Mouse (Mus musculus): ENCODE measurements at regions not wholly inside any gene's neighbourhood (a gene's known extent, or its start where the extent isn't known, plus 50 kb on each side); places are given as distances from the start of the nearest gene placed in this dataset.

DNA sequence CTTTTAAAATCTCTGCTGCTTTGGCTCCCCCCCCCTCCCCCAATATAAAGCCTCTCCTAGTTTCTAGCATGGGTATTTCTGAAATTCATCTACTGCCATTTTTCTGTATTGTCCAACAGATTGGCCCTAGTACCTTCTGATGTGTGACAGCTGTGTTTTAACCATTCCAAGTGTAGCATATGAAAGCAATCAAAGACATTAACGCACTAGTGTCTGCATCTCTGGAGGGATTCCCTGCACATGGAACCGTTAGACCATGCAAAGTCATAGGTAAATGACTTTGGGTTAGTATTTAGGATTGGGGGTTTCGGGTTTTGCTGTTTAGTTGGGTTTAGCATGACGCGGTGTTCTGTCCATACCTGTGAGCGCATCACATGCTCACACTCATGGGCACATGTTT, 57.3 kb upstream of the Smarca2 start:
- H3K36me3 ChIP-seq: no peaks in the 10 kb centered on the region
- no peaks in the 10 kb centered on the region for H3K9me3 ChIP-seq
- ATAC-seq (ENCODE audit: low read depth): no peak
- peaks cover 44% of the 10 kb centered on the region for H3K4me1 ChIP-seq (replicated peaks)
- no peak overlapping the region for H3K27ac ChIP-seq (replicated peaks)
- 80% methylated on average over 6 of the region's 6 CpGs for WGBS
- no peak overlapping the region for H3K4me3 ChIP-seq
- no peak overlapping the region for H3K4me2 ChIP-seq
- no peaks in the 10 kb centered on the region; the same call in 1 of the 2 replicates for H3K27me3 ChIP-seq
- no peak overlapping the region for H3K9ac ChIP-seq

GRCm38 (mm10) chr19:26548562-26549270, 56.1 kb upstream of the Smarca2 start:
- Histone ChIP-seq H3K9ac (no peak overlapping the region), H3K27ac (replicated peaks) (no peak overlapping the region), H3K27me3 (no peaks in the 10 kb centered on the region; the same call in 1 of the 2 replicates), H3K4me2 (no peak overlapping the region), H3K4me3 (no peak overlapping the region), H3K36me3 (no peaks in the 10 kb centered on the region), H3K9me3 (no peaks in the 10 kb centered on the region), H3K4me1 (replicated peaks) (peaks cover 44% of the 10 kb centered on the region)
- WGBS: 61% methylated on average over 14 of the region's 14 CpGs
- ATAC-seq (ENCODE audit: low read depth): peak; percentile 63

DNA sequence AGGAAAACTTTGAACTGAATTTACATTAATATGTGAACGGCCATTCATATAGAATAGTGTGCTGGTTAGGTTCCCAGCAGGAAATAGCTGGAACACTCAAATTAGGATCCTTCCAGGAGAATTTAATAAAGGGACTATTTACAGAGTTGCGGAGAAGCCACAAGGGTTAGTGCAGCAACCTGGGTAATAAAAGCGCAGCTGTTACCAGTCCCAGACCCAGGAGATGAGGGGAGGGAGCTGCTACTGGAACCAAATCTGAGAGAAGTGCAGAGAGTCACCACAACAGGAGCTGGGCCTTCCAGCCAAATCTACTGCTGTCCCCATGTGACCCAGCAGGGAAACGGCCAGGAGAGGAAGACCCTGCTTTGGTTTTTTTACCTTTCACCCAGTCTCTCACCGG, 54.6 kb upstream of the Smarca2 start:
- no peak for ATAC-seq (ENCODE audit: low read depth)
- Histone ChIP-seq H3K4me3 (no peak overlapping the region), H3K9me3 (no peaks in the 10 kb centered on the region), H3K27ac (replicated peaks) (no peak overlapping the region), H3K4me1 (replicated peaks) (peaks cover 43% of the 10 kb centered on the region), H3K36me3 (no peaks in the 10 kb centered on the region), H3K9ac (no peak overlapping the region), H3K27me3 (no peaks in the 10 kb centered on the region; the same call in 1 of the 2 replicates), H3K4me2 (no peak overlapping the region)
- WGBS: 24% methylated on average over 5 of the region's 5 CpGs
